Mouse (Mus musculus) midbrain, embryonic 15.5 days (tissue): ENCODE data around the gene St6galnac4. TPM values are rescaled to one million over a fixed set of nuclear protein-coding genes. Genes with fewer than 3 reads are reported as not detected.

Experiments
- ATAC-seq: fragments of 200-750 bp; cut with Nextera tagmentation; replicated peaks from 2 replicates; pipeline ENCODE4 v1.8.0; 2017; ENCODE audit warnings: moderate TSS enrichment
- H3K27ac ChIP-seq: fragments of 300-500 bp; sonication (generic); 2 replicates; pipeline ENCODE4 v1.5.1; 2015; ENCODE audit warnings: mild to moderate bottlenecking, inconsistent platforms
- H3K27me3 ChIP-seq: fragments of 300-500 bp; sonication (generic); replicated peaks from 2 replicates; pipeline ENCODE4 v1.6.1; 2015; ENCODE audit warnings: inconsistent platforms
- H3K36me3 ChIP-seq: fragments of 300-500 bp; sonication (generic); replicated peaks from 2 replicates; pipeline ENCODE4 v1.6.1; 2015; ENCODE audit warnings: inconsistent platforms
- H3K4me1 ChIP-seq: fragments of 300-500 bp; sonication (generic); 2 replicates; pipeline ENCODE4 v1.6.1; 2015; ENCODE audit warnings: inconsistent platforms
- H3K4me2 ChIP-seq: fragments of 300-500 bp; sonication (generic); 2 replicates; pipeline ENCODE4 v1.6.1; 2015; ENCODE audit warnings: inconsistent platforms, mild to moderate bottlenecking, moderate library complexity
- H3K4me3 ChIP-seq: fragments of 300-500 bp; sonication (generic); 2 replicates; pipeline ENCODE4 v1.5.1; 2015; ENCODE audit warnings: mild to moderate bottlenecking, inconsistent platforms
- H3K9ac ChIP-seq: fragments of 300-500 bp; sonication (generic); 2 replicates; pipeline ENCODE4 v1.6.1; 2015; ENCODE audit warnings: mild to moderate bottlenecking, inconsistent platforms
- H3K9me3 ChIP-seq: fragments of 300-500 bp; sonication (generic); 2 replicates; pipeline ENCODE4 v1.6.1; 2016; ENCODE audit warnings: inconsistent platforms
- WGBS: fragments of 180-500 bp; shearing (Covaris S2); methylation state at CpG from one replicate; pipeline ENCODE4 v1.1.7; 2015; ENCODE audit warnings: mixed read lengths; 5-methylcytosine and 5-hydroxymethylcytosine counted together
- polyA plus RNA-seq: library from polyadenylated mRNA; unstranded; fragments of >200 nt; fragmentation: Nextera tagmentation; extraction: Ambion mirVana; gene quantifications from 2 replicates; pipeline ENCODE4 v1.2.1, GENCODE M21; 2015

St6galnac4 gene
- polyA plus RNA-seq, 1 experiment from 2014 or later: 33.3 TPM

DNA sequence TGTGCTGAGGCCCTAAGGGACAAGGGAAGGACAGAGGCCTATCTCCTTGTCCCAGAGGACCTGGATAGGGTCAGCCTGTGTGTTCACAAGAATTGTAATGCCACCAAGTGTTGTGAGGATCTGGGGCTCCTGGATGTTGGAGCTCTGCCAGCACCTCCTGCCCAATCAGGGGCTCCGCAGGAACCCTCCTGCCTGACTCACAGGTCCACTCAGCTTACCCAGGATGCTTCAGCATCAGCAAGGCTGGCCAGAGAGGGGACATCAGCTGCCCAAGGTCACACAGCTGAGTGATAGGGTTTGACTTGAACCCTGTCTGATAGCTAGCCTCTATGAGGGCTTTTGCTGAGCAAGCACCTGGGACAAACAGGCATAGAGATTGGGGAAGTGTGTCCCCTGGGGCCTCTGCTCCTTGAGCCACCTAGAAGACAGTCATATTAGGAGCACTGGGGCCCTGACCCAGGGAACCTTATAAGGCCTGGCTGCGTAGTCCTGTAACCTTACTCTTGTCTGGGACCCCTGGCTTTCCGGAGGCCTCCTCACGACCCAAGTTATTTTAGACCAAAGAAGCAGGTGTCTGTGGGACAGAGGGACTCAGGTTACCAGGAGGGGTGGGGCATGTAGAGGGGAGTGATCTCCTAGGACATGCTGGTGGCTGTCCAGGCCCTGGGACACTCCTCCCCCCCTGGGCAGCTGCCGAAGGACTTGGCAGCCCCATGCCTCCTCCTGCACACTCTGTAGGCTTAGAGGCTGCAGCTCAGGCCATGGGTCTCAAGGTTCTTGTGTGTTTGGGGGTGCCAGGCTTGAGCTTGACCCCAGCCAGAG is 39.2 kb downstream of the St6galnac4 start:
- Histone ChIP-seq H3K9ac (peak overlapping the region; percentile 43), H3K4me3 (peak overlapping the region; percentile 35), H3K9me3 (no peaks in the 10 kb centered on the region), H3K27me3 (no peaks in the 10 kb centered on the region), H3K27ac (peak overlapping the region; percentile 83), H3K36me3 (no peaks in the 10 kb centered on the region), H3K4me2 (peak overlapping the region; percentile 57), H3K4me1 (peaks cover 61% of the 10 kb centered on the region)
- ATAC-seq: no peak; the same call in 1 of the 2 replicates
- 70% methylated on average over 5 of the region's 5 CpGs for WGBS

DNA sequence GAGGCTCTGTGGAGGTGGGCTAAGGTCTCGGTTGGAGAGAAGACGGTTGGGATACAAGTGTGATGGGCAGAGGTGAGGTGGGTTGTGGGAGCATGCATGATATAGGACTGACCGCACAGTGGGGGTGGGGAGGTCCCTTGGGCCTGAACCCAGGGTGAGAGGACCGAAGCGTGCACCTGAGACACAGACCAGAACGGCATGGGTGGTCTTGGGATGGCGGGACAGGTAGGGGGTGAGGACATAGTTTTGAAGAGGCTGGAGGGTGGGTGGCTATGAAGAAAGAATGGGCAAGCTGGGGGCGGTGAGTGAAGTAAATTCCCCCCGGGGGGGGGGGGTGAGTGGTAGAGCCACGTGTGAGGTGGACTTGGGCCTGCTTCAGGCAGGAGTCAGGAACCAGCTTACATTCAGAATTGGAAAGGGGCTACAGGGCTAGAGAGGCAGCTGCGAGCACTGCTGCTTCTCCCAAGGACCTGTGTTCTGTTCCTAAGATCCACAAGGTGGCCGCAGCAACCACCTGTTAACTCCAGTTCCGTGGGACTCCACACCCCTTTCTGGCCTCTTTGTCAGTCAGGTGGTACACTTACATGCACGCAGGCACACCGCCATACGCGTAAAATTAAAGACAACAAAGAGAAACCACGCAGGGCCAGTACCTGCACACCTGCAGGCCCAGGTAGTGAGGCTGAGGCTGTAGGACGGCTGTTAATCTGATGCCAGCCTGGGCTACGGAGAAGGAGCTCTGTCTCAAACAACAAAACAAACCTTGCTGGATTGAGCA is 40.6 kb downstream of the St6galnac4 start:
- Histone ChIP-seq H3K4me3 (no peak overlapping the region), H3K4me1 (peaks cover 58% of the 10 kb centered on the region), H3K9me3 (no peaks in the 10 kb centered on the region), H3K4me2 (no peak overlapping the region), H3K36me3 (no peaks in the 10 kb centered on the region), H3K27ac (no peak overlapping the region), H3K27me3 (no peaks in the 10 kb centered on the region), H3K9ac (no peak overlapping the region)
- no peak for ATAC-seq
- 76% methylated on average over 20 of the region's 20 CpGs for WGBS

- no peaks in the 10 kb centered on the region for H3K27me3 ChIP-seq
- H3K9ac ChIP-seq: no peak overlapping the region; the same call in 1 of the 2 replicates
- no peaks in the 10 kb centered on the region for H3K36me3 ChIP-seq
- 69% methylated on average over 4 of the region's 4 CpGs for WGBS
- H3K4me3 ChIP-seq: no peak overlapping the region
- no peaks in the 10 kb centered on the region for H3K9me3 ChIP-seq
- no peak for ATAC-seq
- peak overlapping the region; percentile 33; the same call in 1 of the 2 replicates for H3K4me2 ChIP-seq
- 0 out of 2 replicates have a peak overlapping the region, but pooled peaks have one; percentile 36 for H3K27ac ChIP-seq
- H3K4me1 ChIP-seq: peaks cover 58% of the 10 kb centered on the region
Observed at GRCm38 (mm10) chr2:32628044-32628550, 41.2 kb downstream of the St6galnac4 start.

DNA sequence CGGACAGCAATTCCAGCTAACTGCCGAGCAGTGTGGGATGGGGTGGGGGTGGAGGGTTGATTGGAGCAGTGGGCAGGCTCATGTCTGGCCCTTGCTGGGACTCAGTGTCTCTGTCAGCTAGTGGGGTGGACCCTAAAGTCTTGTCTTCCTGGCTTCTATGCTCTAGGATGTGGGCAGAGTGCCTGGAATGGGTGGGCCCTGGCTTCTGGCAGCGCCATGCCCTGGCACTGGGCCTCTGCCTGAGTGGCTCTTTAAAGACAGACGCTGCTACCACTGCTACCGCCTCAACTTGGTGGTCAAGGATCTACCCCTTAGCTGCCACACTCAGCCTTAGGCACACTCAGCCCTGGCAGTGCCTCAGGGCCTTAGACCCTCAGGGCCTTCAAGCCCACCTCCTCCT is 41.8 kb downstream of the St6galnac4 start:
- Histone ChIP-seq H3K9me3 (no peaks in the 10 kb centered on the region), H3K4me3 (no peak overlapping the region), H3K27ac (peak overlapping the region; percentile 67), H3K27me3 (no peaks in the 10 kb centered on the region), H3K36me3 (no peaks in the 10 kb centered on the region), H3K4me2 (peak overlapping the region; percentile 33), H3K9ac (no peak overlapping the region; the same call in 1 of the 2 replicates), H3K4me1 (peaks cover 58% of the 10 kb centered on the region)
- 28% methylated on average over 5 of the region's 5 CpGs for WGBS
- 0 out of 2 replicates have a peak, but pooled peaks have one; percentile 13 for ATAC-seq

- H3K27ac ChIP-seq: peak overlapping the region; percentile 67
Observed at GRCm38 (mm10) chr2:32629276-32629976, 42.5 kb downstream of the St6galnac4 start.

GRCm38 (mm10) chr2:32630036-32630435 is 43.1 kb downstream of the St6galnac4 start:
- ATAC-seq: no peak
- Histone ChIP-seq H3K9me3 (no peaks in the 10 kb centered on the region), H3K4me2 (peak overlapping the region; percentile 33), H3K9ac (no peak overlapping the region), H3K4me1 (peaks cover 53% of the 10 kb centered on the region), H3K27me3 (no peaks in the 10 kb centered on the region), H3K4me3 (no peak overlapping the region), H3K27ac (0 out of 2 replicates have a peak overlapping the region, but pooled peaks have one; percentile 67), H3K36me3 (no peaks in the 10 kb centered on the region)
- 72% methylated on average over 9 of the region's 9 CpGs for WGBS

More at GRCm38 (mm10) chr2:32629276-32629976, 42.5 kb downstream of the St6galnac4 start:
- no peaks in the 10 kb centered on the region for H3K9me3 ChIP-seq
- ATAC-seq: peak; percentile 67
- H3K36me3 ChIP-seq: no peaks in the 10 kb centered on the region
- peak overlapping the region; percentile 33 for H3K4me2 ChIP-seq
- peak overlapping the region; percentile 7; the same call in 1 of the 2 replicates for H3K4me3 ChIP-seq
- H3K4me1 ChIP-seq: peaks cover 58% of the 10 kb centered on the region
- H3K9ac ChIP-seq: no peak overlapping the region
- WGBS: 27% methylated on average over 9 of the region's 9 CpGs
- H3K27me3 ChIP-seq: no peaks in the 10 kb centered on the region

GRCm38 (mm10) chr2:32631046-32631445 is 44.2 kb downstream of the St6galnac4 start:
- Histone ChIP-seq H3K36me3 (no peaks in the 10 kb centered on the region), H3K4me2 (no peak overlapping the region), H3K27ac (no peak overlapping the region), H3K9ac (no peak overlapping the region), H3K4me1 (peaks cover 43% of the 10 kb centered on the region), H3K27me3 (no peaks in the 10 kb centered on the region), H3K4me3 (no peak overlapping the region), H3K9me3 (no peaks in the 10 kb centered on the region)
- 86% methylated on average over 10 of the region's 10 CpGs for WGBS
- ATAC-seq: no peak

GRCm38 (mm10) chr2:32631737-32632394 is 45.0 kb downstream of the St6galnac4 start:
- Histone ChIP-seq H3K9me3 (no peaks in the 10 kb centered on the region), H3K4me1 (peaks cover 34% of the 10 kb centered on the region), H3K4me3 (no peak overlapping the region), H3K36me3 (no peaks in the 10 kb centered on the region), H3K27me3 (no peaks in the 10 kb centered on the region), H3K27ac (no peak overlapping the region), H3K9ac (no peak overlapping the region), H3K4me2 (no peak overlapping the region)
- WGBS: 47% methylated on average over 7 of the region's 7 CpGs
- no peak for ATAC-seq

- Histone ChIP-seq H3K9ac (no peak overlapping the region), H3K4me1 (peaks cover 19% of the 10 kb centered on the region), H3K4me3 (no peak overlapping the region), H3K27me3 (no peaks in the 10 kb centered on the region), H3K4me2 (no peak overlapping the region), H3K36me3 (no peaks in the 10 kb centered on the region), H3K27ac (no peak overlapping the region), H3K9me3 (no peaks in the 10 kb centered on the region)
- WGBS: 83% methylated on average over 5 of the region's 5 CpGs
- no peak for ATAC-seq
Observed at GRCm38 (mm10) chr2:32633660-32634059, 46.8 kb downstream of the St6galnac4 start.

DNA sequence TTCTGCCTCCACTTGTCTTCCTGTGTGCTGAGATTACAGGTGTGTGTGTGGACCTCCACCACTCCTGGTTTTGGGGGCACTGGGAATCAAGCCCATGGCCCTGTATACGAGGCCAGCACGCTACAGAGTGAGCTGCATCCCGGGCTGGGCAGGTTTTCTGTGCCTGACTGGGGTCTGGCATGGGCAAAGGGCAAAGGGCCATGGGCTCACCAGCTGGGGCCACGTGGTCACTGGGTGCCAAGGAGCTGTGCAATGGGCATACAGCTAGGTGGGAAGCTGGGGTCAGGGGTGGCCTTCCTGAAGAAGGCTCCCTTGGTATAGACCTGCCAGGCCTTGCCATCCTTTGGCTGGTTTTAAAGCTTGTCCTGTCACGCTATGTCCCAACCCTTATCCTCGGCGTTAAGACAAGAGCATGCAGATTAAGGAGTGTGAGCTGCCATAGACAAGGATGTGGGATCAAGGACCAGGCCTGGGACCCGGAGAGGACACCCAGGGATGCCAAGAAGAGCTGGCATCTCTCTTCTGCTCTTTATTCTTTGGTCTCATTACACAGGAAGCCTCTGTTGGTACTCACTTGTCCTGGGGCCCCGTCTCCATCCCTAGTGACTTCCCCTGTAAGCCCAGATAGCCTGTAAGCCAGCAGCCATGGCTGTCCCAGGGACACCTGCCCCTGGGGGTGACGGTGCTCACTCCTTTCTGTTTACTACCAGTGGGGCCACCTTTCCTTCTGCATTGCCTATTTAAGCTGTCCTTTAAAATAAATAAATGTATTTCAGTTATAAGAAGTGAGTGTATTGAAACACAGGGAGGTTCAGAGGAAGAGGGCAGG is 47.6 kb downstream of the St6galnac4 start:
- Histone ChIP-seq H3K4me1 (peaks cover 10% of the 10 kb centered on the region), H3K27me3 (no peaks in the 10 kb centered on the region), H3K4me3 (no peak overlapping the region), H3K36me3 (no peaks in the 10 kb centered on the region), H3K27ac (no peak overlapping the region), H3K9me3 (no peaks in the 10 kb centered on the region), H3K9ac (no peak overlapping the region), H3K4me2 (no peak overlapping the region)
- WGBS: 86% methylated on average over 10 of the region's 10 CpGs
- ATAC-seq: no peak

DNA sequence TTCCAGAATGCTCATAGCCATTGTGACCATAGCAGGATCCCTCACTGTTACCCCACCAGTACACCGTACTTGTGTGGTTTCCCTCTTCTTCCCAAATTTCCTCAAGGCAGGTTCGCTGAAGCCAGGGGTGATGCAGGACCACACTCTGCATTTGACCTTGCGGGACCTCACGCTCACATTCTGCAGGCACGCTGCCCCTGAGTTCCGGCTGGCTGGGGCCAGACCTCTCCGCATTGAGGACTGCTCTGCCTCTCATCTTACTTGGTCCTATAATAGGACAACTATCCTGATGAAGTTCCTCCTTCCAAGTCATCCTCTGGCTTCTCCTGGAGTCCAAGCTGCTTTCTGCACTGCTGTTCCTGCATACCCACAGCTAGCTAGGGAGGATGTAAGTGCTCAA is 49.7 kb downstream of the St6galnac4 start:
- Histone ChIP-seq H3K4me3 (no peak overlapping the region), H3K36me3 (no peaks in the 10 kb centered on the region), H3K27ac (no peak overlapping the region), H3K27me3 (no peaks in the 10 kb centered on the region), H3K9me3 (no peaks in the 10 kb centered on the region), H3K9ac (no peak overlapping the region), H3K4me2 (no peak overlapping the region), H3K4me1 (no peaks in the 10 kb centered on the region)
- 91% methylated on average over 7 of the region's 7 CpGs for WGBS
- no peak for ATAC-seq
